Mouse (Mus musculus) stomach, embryonic 14.5 days (tissue): ENCODE measurements around the gene Hras. TPM values are rescaled to one million over a fixed set of nuclear protein-coding genes. Genes with fewer than 3 reads are reported as not detected.

Experiments
- ATAC-seq: fragments of 200-750 bp; cut with Nextera tagmentation; 2 replicates; pipeline ENCODE4 v1.8.0; 2017; ENCODE audit warnings: low read depth, moderate TSS enrichment; ENCODE audit not compliant: insufficient number of reproducible peaks, insufficient read depth, low FRiP score
- H3K27ac ChIP-seq: fragments of 300-500 bp; sonication (generic); 2 replicates; pipeline ENCODE4 v1.5.1; 2014; ENCODE audit warnings: mild to moderate bottlenecking, low read length, moderate library complexity, mixed read lengths
- H3K27me3 ChIP-seq: fragments of 300-500 bp; sonication (generic); 2 replicates; pipeline ENCODE4 v1.6.1; 2014; ENCODE audit warnings: low read length, control low read depth, mixed read lengths; ENCODE audit not compliant: control insufficient read depth, insufficient read depth
- H3K36me3 ChIP-seq: fragments of 300-500 bp; sonication (generic); 2 replicates; pipeline ENCODE4 v1.6.1; 2014; ENCODE audit warnings: mild to moderate bottlenecking, control low read depth, low read length, moderate library complexity, mixed read lengths; ENCODE audit not compliant: control insufficient read depth, insufficient read depth
- H3K4me1 ChIP-seq: fragments of 300-500 bp; sonication (generic); 2 replicates; pipeline ENCODE4 v1.6.1; 2014; ENCODE audit warnings: low read length, control low read depth, mixed read lengths; ENCODE audit not compliant: control insufficient read depth, insufficient read depth
- H3K4me2 ChIP-seq: fragments of 300-500 bp; sonication (generic); replicated peaks from 2 replicates; pipeline ENCODE4 v1.6.1; 2014; ENCODE audit warnings: low read depth, low read length, control low read depth
- H3K4me3 ChIP-seq: fragments of 300-500 bp; sonication (generic); 2 replicates; pipeline ENCODE4 v1.5.1; 2014; ENCODE audit warnings: low read depth, low read length, control low read depth
- H3K9ac ChIP-seq: fragments of 300-500 bp; sonication (generic); replicated peaks from 2 replicates; pipeline ENCODE4 v1.6.1; 2014; ENCODE audit warnings: low read depth, mild to moderate bottlenecking, control low read depth, low read length, moderate library complexity, mixed read lengths
- H3K9me3 ChIP-seq: fragments of 300-500 bp; sonication (generic); 2 replicates; pipeline ENCODE4 v1.6.1; 2016; ENCODE audit warnings: low read depth, low read length, control low read depth; ENCODE audit not compliant: control insufficient read depth
- WGBS: fragments of 180-500 bp; shearing (Covaris S2); extraction: QIAGEN DNeasy Blood & Tissue Kit; methylation state at CpG from one replicate; pipeline ENCODE4 v1.1.7; 2014; 5-methylcytosine and 5-hydroxymethylcytosine counted together
- microRNA counts: library from miRNA; unstranded; fragments of <30 nt; microRNA quantifications from one replicate; lab custom pipeline; 2016
- microRNA-seq: library from miRNA; unstranded; fragments of <30 nt; microRNA quantifications from one replicate; pipeline ENCODE4, GENCODE M21; 2016
- polyA plus RNA-seq: library from polyadenylated mRNA; unstranded; fragments of >200 nt; fragmentation: Nextera tagmentation; extraction: Ambion mirVana; gene quantifications from 2 replicates; pipeline ENCODE4 v1.2.1, GENCODE M21; 2014

Gene Hras
- polyA plus RNA-seq, 1 experiment from 2014 or later, result 79.4 TPM

- H3K4me1 ChIP-seq, result no peaks in the 10 kb centered on the region
- H3K9me3 ChIP-seq, result no peaks in the 10 kb centered on the region
- no peak overlapping the region for H3K27ac ChIP-seq
- H3K4me2 ChIP-seq, result no peak overlapping the region
- no peak overlapping the region for H3K4me3 ChIP-seq
- peaks cover 20% of the 10 kb centered on the region; the same call in 1 of the 2 replicates for H3K36me3 ChIP-seq
- H3K9ac ChIP-seq, result no peak overlapping the region
- no peak for ATAC-seq
- no peaks in the 10 kb centered on the region for H3K27me3 ChIP-seq
- WGBS, result 44% methylated on average over 5 of the region's 5 CpGs
These were observed 50.7 kb downstream of the Hras start for GRCm38 (mm10) chr7:141143112-141143511.

GRCm38 (mm10) chr7:141141326-141141725 lies 52.5 kb downstream of the Hras start:
- Histone ChIP-seq H3K9me3 (no peaks in the 10 kb centered on the region), H3K27me3 (no peaks in the 10 kb centered on the region), H3K4me2 (no peak overlapping the region), H3K27ac (no peak overlapping the region), H3K4me3 (no peak overlapping the region), H3K36me3 (peaks cover 26% of the 10 kb centered on the region), H3K9ac (no peak overlapping the region), H3K4me1 (no peaks in the 10 kb centered on the region)
- 86% methylated on average over 4 of the region's 4 CpGs for WGBS
- no peak for ATAC-seq

MicroRNA genes within 50 kb of the gene (microRNA counts, 519-probe panel; counts per million panel counts)
- 4,010 counts per million, percentile 78 among the panel's probes with 10 or more counts for microRNA mmu-miR-210 (lab: Ali Mortazavi, UCI)

Small RNA genes lying within 50 kb of the gene (microRNA-seq; reads per million reads assigned to microRNA genes)
- 964 reads per million, percentile 72 among the genes with 10 or more reads in this experiment for gene Mir210

Other genes with a start within 250 kb of the Hras start
- 2.0 and 2.6 TPM in 2 replicates for gene Ifitm5, start 243.7 kb downstream of the Hras start, polyA plus RNA-seq
- not detected in 2 replicates for gene Gm45717, start 238.1 kb downstream of the Hras start, polyA plus RNA-seq
- gene Ifitm2, start 238.0 kb downstream of the Hras start, polyA plus RNA-seq, result 1,395 and 1,501 TPM in 2 replicates
- 241 and 289 TPM in 2 replicates for gene Ifitm1, start 226.8 kb downstream of the Hras start, polyA plus RNA-seq
- 347 and 377 TPM in 2 replicates for gene Ifitm3, start 183.2 kb downstream of the Hras start, polyA plus RNA-seq
- 2.6 TPM in 1 of 2 replicates, not detected in the other for gene Ifitm6, start 176.1 kb downstream of the Hras start, polyA plus RNA-seq
- gene Gm17387, start 164.9 kb downstream of the Hras start, polyA plus RNA-seq, result not detected in 2 replicates
- gene B4galnt4, start 132.9 kb downstream of the Hras start, polyA plus RNA-seq, result 8.6 and 10.3 TPM in 2 replicates
- gene Pkp3, start 115.8 kb downstream of the Hras start, polyA plus RNA-seq, result 20.2 and 21.1 TPM in 2 replicates
- 7.1 and 7.4 TPM in 2 replicates for gene Sigirr, start 93.4 kb downstream of the Hras start, polyA plus RNA-seq
- 11.9 and 12.2 TPM in 2 replicates for gene Ano9, start 76.2 kb downstream of the Hras start, polyA plus RNA-seq
- 65.1 and 67.3 TPM in 2 replicates for gene Ptdss2, start 71.6 kb downstream of the Hras start, polyA plus RNA-seq
- gene Rnh1, start 21.1 kb downstream of the Hras start, polyA plus RNA-seq, result 165 and 181 TPM in 2 replicates
- gene Lrrc56, start 152 bp upstream of the Hras start, polyA plus RNA-seq, result 5.3 and 6.1 TPM in 2 replicates
- gene Lmntd2, start 20.1 kb upstream of the Hras start, polyA plus RNA-seq, result 1.7 and 2.3 TPM in 2 replicates
- gene Rassf7, start 21.9 kb upstream of the Hras start, polyA plus RNA-seq, result 57.2 and 59.2 TPM in 2 replicates
- gene Phrf1, start 34.8 kb upstream of the Hras start, polyA plus RNA-seq, result 69.0 and 72.1 TPM in 2 replicates
- gene Irf7, start 72.5 kb upstream of the Hras start, polyA plus RNA-seq, result 1.4 and 1.6 TPM in 2 replicates
- gene Cdhr5, start 82.8 kb upstream of the Hras start, polyA plus RNA-seq, result 1.6 and 1.7 TPM in 2 replicates
- gene Sct, start 85.1 kb upstream of the Hras start, polyA plus RNA-seq, result 9.1 and 10.5 TPM in 2 replicates
- gene Drd4, start 98.0 kb upstream of the Hras start, polyA plus RNA-seq, result 0.20 and 0.35 TPM in 2 replicates
- 80.2 and 82.9 TPM in 2 replicates for gene Deaf1, start 133.7 kb upstream of the Hras start, polyA plus RNA-seq
- gene Tmem80, start 133.7 kb upstream of the Hras start, polyA plus RNA-seq, result 30.8 and 32.4 TPM in 2 replicates
- 28.1 and 30.6 TPM in 2 replicates for gene Eps8l2, start 144.9 kb upstream of the Hras start, polyA plus RNA-seq
- 252 and 262 TPM in 2 replicates for gene Taldo1, start 198.2 kb upstream of the Hras start, polyA plus RNA-seq
- gene Gatd1, start 220.1 kb upstream of the Hras start, polyA plus RNA-seq, result 57.8 and 61.4 TPM in 2 replicates
- 1.8 and 1.9 TPM in 2 replicates for gene Cend1, start 235.5 kb upstream of the Hras start, polyA plus RNA-seq
- gene Slc25a22, start 243.9 kb upstream of the Hras start, polyA plus RNA-seq, result 31.5 and 34.0 TPM in 2 replicates